Mouse (Mus musculus): Measurements from ENCODE around the gene Pde10a.

GRCm38 (mm10) chr17:8952951-8953350 is 427.8 kb downstream of the Pde10a start:
- TF ChIP-seq CTCF (IDR thresholded peaks at IDR 0.05; ENCODE audit: extremely low read depth, insufficient read depth, insufficient read length, insufficient replicate concordance) (no peak), POLR2A (IDR thresholded peaks at IDR 0.05; ENCODE audit: low read depth, low read length) (no peak)
